Mouse (Mus musculus) midbrain, postnatal 0 days (tissue): ENCODE results near the gene Rnf40. TPM values are rescaled to one million over a fixed set of nuclear protein-coding genes. Genes with fewer than 3 reads are reported as not detected.

ENCODE experiments used
- ATAC-seq: fragments of 200-750 bp; cut with Nextera tagmentation; 2 replicates; pipeline ENCODE4 v1.8.0; 2017; ENCODE audit warnings: moderate number of reproducible peaks, mild to moderate bottlenecking, moderate TSS enrichment, moderate library complexity; ENCODE audit not compliant: low FRiP score
- DNase-seq: peaks from one replicate; pipeline ENCODE4 v3.0.0-alpha.2; 2015; ENCODE audit warnings: low spot score
- H3K27ac ChIP-seq: fragments of 300-500 bp; sonication (generic); 2 replicates; pipeline ENCODE4 v1.5.1; 2014; ENCODE audit warnings: low read depth, mild to moderate bottlenecking, low read length, mixed read lengths
- H3K27me3 ChIP-seq: fragments of 300-500 bp; sonication (generic); 2 replicates; pipeline ENCODE4 v1.6.1; 2014; ENCODE audit warnings: low read length, control low read depth, mixed read lengths; ENCODE audit not compliant: insufficient read depth
- H3K36me3 ChIP-seq: fragments of 300-500 bp; sonication (generic); 2 replicates; pipeline ENCODE4 v1.6.1; 2014; ENCODE audit warnings: low read length, control low read depth, mixed read lengths; ENCODE audit not compliant: insufficient read depth
- H3K4me1 ChIP-seq: fragments of 300-500 bp; sonication (generic); 2 replicates; pipeline ENCODE4 v1.6.1; 2014; ENCODE audit warnings: mild to moderate bottlenecking, control low read depth, antibody characterized with exemption, low read length, mixed read lengths; ENCODE audit not compliant: insufficient read depth
- H3K4me2 ChIP-seq: fragments of 300-500 bp; sonication (generic); 2 replicates; pipeline ENCODE4 v1.6.1; 2014; ENCODE audit warnings: low read depth, mild to moderate bottlenecking, low read length, mixed read lengths; ENCODE audit not compliant: poor library complexity, severe bottlenecking
- H3K4me3 ChIP-seq: fragments of 300-500 bp; sonication (generic); 2 replicates; pipeline ENCODE4 v1.5.1; 2014; ENCODE audit warnings: low read depth, mild to moderate bottlenecking, low read length, moderate library complexity
- H3K9ac ChIP-seq: fragments of 300-500 bp; sonication (generic); replicated peaks from 2 replicates; pipeline ENCODE4 v1.6.1; 2014; ENCODE audit warnings: mild to moderate bottlenecking, low read length, moderate library complexity, mixed read lengths; ENCODE audit not compliant: poor library complexity, severe bottlenecking
- H3K9me3 ChIP-seq: fragments of 300-500 bp; sonication (generic); 2 replicates; pipeline ENCODE4 v1.6.1; 2016; ENCODE audit warnings: low read length, control low read depth
- CTCF ChIP-seq: IDR thresholded peaks from 2 replicates; pipeline ENCODE4 v1.5.1; 2016; ENCODE audit warnings: antibody characterized with exemption, mild to moderate bottlenecking
- WGBS: fragments of 180-500 bp; shearing (Covaris S2); extraction: QIAGEN DNeasy Blood & Tissue Kit; methylation state at CpG from one replicate; pipeline ENCODE4 v1.1.7; 2014; 5-methylcytosine and 5-hydroxymethylcytosine counted together
- polyA plus RNA-seq: library from polyadenylated mRNA; unstranded; fragments of >200 nt; fragmentation: Nextera tagmentation; extraction: Ambion mirVana; gene quantifications from 2 replicates; pipeline ENCODE4 v1.2.1, GENCODE M21; 2015
- total RNA-seq: library from RNA; depleted of rRNA; stranded (reverse); fragments of >200 nt; gene quantifications from 2 replicates; pipeline ENCODE4 v1.2.3, GENCODE M21; 2014; rRNA removed

Gene Rnf40
- total RNA-seq (34.5 and 42.9 TPM in 2 replicates), polyA plus RNA-seq (38.1 and 40.9 TPM in 2 replicates)

- Histone ChIP-seq H3K9me3 (no peaks in the 10 kb centered on the region), H3K27me3 (no peaks in the 10 kb centered on the region), H3K4me1 (peaks cover 3% of the 10 kb centered on the region; the same call in 1 of the 2 replicates), H3K4me2 (peak within 1 kb of the TSS; percentile 87), H3K9ac (peak within 1 kb of the TSS; percentile 59), H3K27ac (peak within 1 kb of the TSS; percentile 71), H3K36me3 (peaks cover 34% of the 10 kb centered on the region), H3K4me3 (peak within 1 kb of the TSS; percentile 68)
- DNase-seq (peak; percentile 99), ATAC-seq (peak; percentile 95)
- no peak; the same call in 1 of the 2 replicates for TF ChIP-seq CTCF
- under 1% methylated on average over 50 of the region's 50 CpGs for WGBS
Observed at GRCm38 (mm10) chr7:127588011-127588871, at the start of gene Rnf40, which contains the start of gene Ccdc189. Rnf40 (plus strand) TSS chr7:127588767. Ccdc189 (minus strand) TSS chr7:127588595.

- H3K4me3 ChIP-seq = no peak overlapping the region
- DNase-seq (no peak), ATAC-seq (no peak)
- no peaks in the 10 kb centered on the region for H3K4me1 ChIP-seq
- no peak overlapping the region for H3K4me2 ChIP-seq
- no peaks in the 10 kb centered on the region for H3K27me3 ChIP-seq
- H3K36me3 ChIP-seq = peaks cover 68% of the 10 kb centered on the region
- no peaks in the 10 kb centered on the region for H3K9me3 ChIP-seq
- WGBS = 98% methylated on average over 3 of the region's 3 CpGs
- no peak overlapping the region for H3K27ac ChIP-seq
- H3K9ac ChIP-seq = no peak overlapping the region
- no peak for TF ChIP-seq CTCF
Observed at GRCm38 (mm10) chr7:127541671-127542070, 46.9 kb upstream of the Rnf40 start.

- H3K27ac ChIP-seq = no peak overlapping the region
- DNase-seq (peak; percentile 42), ATAC-seq (no peak)
- no peak overlapping the region for H3K4me3 ChIP-seq
- H3K9ac ChIP-seq = no peak overlapping the region
- H3K4me1 ChIP-seq = no peaks in the 10 kb centered on the region
- peaks cover 41% of the 10 kb centered on the region for H3K36me3 ChIP-seq
- 84% methylated on average over 15 of the region's 15 CpGs for WGBS
- no peak for TF ChIP-seq CTCF
- no peaks in the 10 kb centered on the region for H3K9me3 ChIP-seq
- H3K4me2 ChIP-seq = no peak overlapping the region
- no peaks in the 10 kb centered on the region for H3K27me3 ChIP-seq
Observed at GRCm38 (mm10) chr7:127549116-127549835, 39.3 kb upstream of the Rnf40 start.

- Histone ChIP-seq H3K9ac (no peak overlapping the region), H3K4me1 (no peaks in the 10 kb centered on the region), H3K27ac (no peak overlapping the region), H3K4me3 (no peak overlapping the region), H3K4me2 (no peak overlapping the region), H3K27me3 (no peaks in the 10 kb centered on the region), H3K36me3 (peaks cover 42% of the 10 kb centered on the region), H3K9me3 (no peaks in the 10 kb centered on the region)
- 97% methylated on average over 8 of the region's 8 CpGs for WGBS
- no peak for ATAC-seq
- no peak for TF ChIP-seq CTCF
- no peak for DNase-seq
Observed at GRCm38 (mm10) chr7:127551558-127551957, 37.0 kb upstream of the Rnf40 start.

DNA sequence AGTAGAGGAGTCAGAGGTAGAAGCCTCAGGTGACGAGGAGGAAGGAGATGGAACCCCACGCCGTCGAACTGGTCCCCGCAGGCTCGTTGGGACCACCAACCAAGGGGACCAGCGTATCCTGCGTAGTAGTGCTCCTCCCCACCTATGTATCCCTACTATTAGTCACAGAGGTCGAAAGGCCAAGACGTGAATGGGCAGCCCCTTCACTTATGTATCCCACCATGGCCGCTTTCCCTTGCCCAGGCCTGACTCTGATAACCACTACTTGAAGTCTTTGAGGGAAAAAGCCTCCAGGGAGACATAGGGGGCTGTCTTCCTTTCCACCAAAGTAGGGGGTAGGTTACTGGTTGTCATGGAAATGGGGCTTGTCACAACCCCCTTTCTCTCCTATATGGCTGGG is 28.0 kb upstream of the Rnf40 start:
- no peak for TF ChIP-seq CTCF
- ATAC-seq = no peak
- WGBS = 93% methylated on average over 11 of the region's 11 CpGs

More for the DNA sequence above, 28.0 kb upstream of the Rnf40 start:
- H3K27ac ChIP-seq = no peak overlapping the region
- DNase-seq = no peak
- H3K4me2 ChIP-seq = no peak overlapping the region
- H3K4me3 ChIP-seq = no peak overlapping the region
- no peaks in the 10 kb centered on the region for H3K4me1 ChIP-seq
- peaks cover 57% of the 10 kb centered on the region for H3K36me3 ChIP-seq
- no peak overlapping the region for H3K9ac ChIP-seq
- H3K27me3 ChIP-seq = no peaks in the 10 kb centered on the region
- no peaks in the 10 kb centered on the region for H3K9me3 ChIP-seq
